ENCODE assay signal across 8 mouse cellular contexts in the genomic region with DNA sequence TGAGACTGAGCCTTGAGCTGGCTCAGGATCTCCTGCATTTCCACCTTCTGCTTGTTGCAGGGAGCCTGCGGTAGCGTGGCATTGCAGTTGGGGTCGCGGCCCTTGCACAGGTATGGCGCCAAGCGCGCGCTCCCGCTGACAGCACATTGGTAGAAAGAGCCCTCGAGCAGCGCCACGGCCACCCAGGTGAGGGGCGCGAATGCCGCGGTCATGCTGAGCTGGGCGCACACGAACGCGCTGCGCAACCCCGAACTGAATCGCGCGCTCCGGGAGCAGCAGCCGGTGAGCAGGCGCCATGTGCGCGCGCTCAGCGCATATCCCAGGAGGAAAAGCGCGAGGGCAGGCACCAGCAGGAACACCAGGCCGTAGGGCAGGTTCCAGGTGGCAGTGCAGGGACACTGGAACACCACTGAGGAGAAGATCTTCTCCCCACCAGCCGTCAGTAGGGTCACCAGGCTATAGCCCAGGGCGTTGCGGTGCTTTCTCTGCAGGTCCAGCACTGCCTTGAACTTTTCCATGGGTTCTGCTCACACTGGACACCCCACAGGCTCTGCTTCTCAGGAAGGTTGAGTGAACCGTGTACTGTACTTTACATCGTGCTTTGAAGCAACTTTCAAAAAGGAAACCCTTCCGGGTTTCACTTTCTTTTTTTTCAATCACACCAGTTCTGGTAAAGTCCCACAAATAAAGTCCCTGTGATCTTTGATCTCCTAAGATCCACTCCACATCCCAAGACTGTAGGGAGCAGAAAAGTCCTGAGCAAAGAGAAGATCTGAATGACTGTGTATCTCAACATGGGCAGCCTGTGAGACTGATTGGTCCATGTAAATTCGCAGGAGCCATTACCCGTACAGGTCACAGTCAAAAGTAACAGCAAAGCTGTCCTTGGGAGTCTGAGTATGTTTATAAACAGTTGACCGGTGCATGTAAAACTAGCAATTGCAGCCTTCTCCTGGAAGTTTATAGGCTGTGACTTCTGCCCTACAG. TPM values are rescaled to one million over a fixed set of nuclear protein-coding genes. Genes with fewer than 3 reads are reported as not detected.
DNase-seq lines count a peak whose midpoint lies in the region; ATAC-seq lines count a peak whose summit lies in the region.

A gene (minus strand): TSS at position 593 of the 987 bp plus-strand sequence.

- H3K4me1 ChIP-seq in hindbrain, embryonic 15.5 days (replicated peaks): 0 out of 2 replicates have a peak, but pooled peaks cover 4% of the 10 kb centered on the region

- no peaks in the 10 kb centered on the region for H3K36me3 ChIP-seq in hindbrain, embryonic 15.5 days

- peak; percentile 48 for DNase-seq in adrenal gland, postnatal 25 days
- DNase-seq in forelimb bud, embryonic 11.5 days (ENCODE audit: low read depth, low spot score): peak; percentile 49
- DNase-seq in left cerebral cortex, adult 18-20 months (ENCODE audit: low spot score in 2 of 2): peak; percentile 20 to 50
- peak; percentile 27 for DNase-seq in lung, postnatal 36 days
- DNase-seq in retina, postnatal 1 day: peak; percentile 66
- peak; percentile 47 to 58 for DNase-seq in thymus, postnatal 36 days

- WGBS in hindbrain, embryonic 15.5 days: 16% methylated on average over 44 of the region's 44 CpGs

- H3K9ac ChIP-seq in hindbrain, embryonic 15.5 days: peak within 1 kb of the TSS; percentile 42

- peak; percentile 71 for ATAC-seq in CD4-positive, CD25-positive, alpha-beta regulatory T cell, adult 4 months
- ATAC-seq in hindbrain, embryonic 15.5 days (ENCODE audit: low FRiP score, low read depth): peak; percentile 91

- H3K4me3 ChIP-seq in hindbrain, embryonic 15.5 days: peak within 1 kb of the TSS; percentile 59

- H3K27ac ChIP-seq in hindbrain, embryonic 15.5 days (replicated peaks): no peak within 1 kb of the TSS

- peak within 1 kb of the TSS; percentile 82 for H3K4me2 ChIP-seq in hindbrain, embryonic 15.5 days

- no peaks in the 10 kb centered on the region for H3K9me3 ChIP-seq in hindbrain, embryonic 15.5 days

- no peaks in the 10 kb centered on the region for H3K27me3 ChIP-seq in hindbrain, embryonic 15.5 days

RNA-seq across cellular contexts. Expression of the gene that starts here (rescaled TPM):
- polyA plus RNA-seq in CD4-positive, CD25-positive, alpha-beta regulatory T cell, adult 4 months (2017; shearing (Covaris generic)): 10 to 100 TPM; 45.0 to 54.8 TPM
- 1.2 and 1.3 TPM in 2 replicates for total RNA-seq in adrenal gland, postnatal 25 days (2021)
- polyA plus RNA-seq in hindbrain, embryonic 15.5 days (2015; fragmentation: Nextera tagmentation; extraction: Ambion mirVana): 0.91 and 1.0 TPM in 2 replicates
- under 1 TPM; 0.52 to 0.56 TPM for total RNA-seq in left cerebral cortex, adult 18-20 months (2021)

Comparison
In these comparisons a context has a peak if more than half of its experiments do, and no peak if none do; other contexts are left out.
1. RNA of the gene that starts here (polyA plus RNA-seq): 45.0 to 54.8 TPM in CD4-positive, CD25-positive, alpha-beta regulatory T cell, adult 4 months; 0.91 to 1.0 TPM in hindbrain, embryonic 15.5 days; every median in the first group is over 10 times any median in the second.
2. Peak in DNase-seq in left cerebral cortex, adult 18-20 months; RNA of the gene not detected or under 1 TPM.
3. Peak in every context shown above with its lines, with median percentiles within 50 percentile points of each other: DNase-seq.